Mouse (Mus musculus) adrenal gland, postnatal 14 days (tissue): ENCODE measurements around the gene Mybl2. TPM values are rescaled to one million over a fixed set of nuclear protein-coding genes. Genes with fewer than 3 reads are reported as not detected.

Experiments used
- DNase-seq: peaks from one replicate; pipeline ENCODE4 v3.0.0; 2021; ENCODE audit warnings: mixed read lengths
- microRNA-seq, 2 experiments: library from miRNA; unstranded; fragments of <30 nt; microRNA quantifications; one replicate each; pipeline ENCODE4 v1.2.0; 2021
- total RNA-seq: library from RNA; stranded (reverse); gene quantifications from 2 replicates; pipeline ENCODE4 v1.2.3, GENCODE M21; 2021

Mybl2 gene
- total RNA-seq, 1 experiment from 2014 or later = 6.8 TPM

GRCm38 (mm10) chr2:163111413-163112201, 57.1 kb downstream of the Mybl2 start:
- DNase-seq = no peak

- DNase-seq = no peak
Observed at GRCm38 (mm10) chr2:163120626-163121352, 66.3 kb downstream of the Mybl2 start.

GRCm38 (mm10) chr2:163121353-163121660, 66.8 kb downstream of the Mybl2 start:
- DNase-seq = no peak

GRCm38 (mm10) chr2:163122319-163122718, 67.8 kb downstream of the Mybl2 start:
- peak; percentile 81 for DNase-seq

- DNase-seq = no peak
Observed at GRCm38 (mm10) chr2:163123496-163123895, 69.0 kb downstream of the Mybl2 start.

GRCm38 (mm10) chr2:163130837-163131236, 76.3 kb downstream of the Mybl2 start:
- no peak for DNase-seq

- no peak for DNase-seq
Observed at GRCm38 (mm10) chr2:163132314-163132713, 77.8 kb downstream of the Mybl2 start.

Small RNA genes within 50 kb of the gene (microRNA-seq; reads per million reads assigned to microRNA genes)
- gene Gm22174 (0 reads per million in 2 experiments), gene Mir7003 (0 to 0.43 reads per million in 2 experiments)

Other genes with a start within 250 kb of the Mybl2 start
- gene Srsf6, start 123.2 kb upstream of the Mybl2 start, total RNA-seq = 181 and 186 TPM in 2 replicates
- 0.34 and 0.74 TPM in 2 replicates for gene L3mbtl1, start 111.2 kb upstream of the Mybl2 start, total RNA-seq
- gene Sgk2, start 67.4 kb upstream of the Mybl2 start, total RNA-seq = 1.6 and 2.3 TPM in 2 replicates
- 38.7 and 42.9 TPM in 2 replicates for gene Ift52, start 37.3 kb upstream of the Mybl2 start, total RNA-seq
- not detected in 2 replicates for gene Gtsf1l, start 33.2 kb downstream of the Mybl2 start, total RNA-seq
- 5.0 and 9.4 TPM in 2 replicates for gene Tox2, start 148.4 kb downstream of the Mybl2 start, total RNA-seq